Mouse (Mus musculus): ENCODE measurements at regions not wholly inside any gene's neighbourhood (a gene's known extent, or its start where the extent isn't known, plus 50 kb on each side); places are given as distances from the start of the nearest gene placed in this dataset.

GRCm38 (mm10) chr10:23559980-23560658 is 209.5 kb upstream of the Eya4 start:
- TF ChIP-seq E2F4 (IDR thresholded peaks at IDR 0.05; ENCODE audit: insufficient replicate concordance, low read depth, low read length): no peak
- no peak for TF ChIP-seq TCF12 (IDR thresholded peaks at IDR 0.05; ENCODE audit: low read depth, low read length)
- no peak for TF ChIP-seq JUND (conservative IDR thresholded peaks at IDR 0.05; ENCODE audit: low read depth, low read length)

Data from CH12.LX (cell line).